Mouse (Mus musculus) cerebellum, adult 11 months (tissue): ENCODE data around the gene Pcsk2.
A peak's percentile ranks its signal among the peaks of the same experiment; 100 is the strongest.

ENCODE experiments used
- DNase-seq: peaks from one replicate; pipeline ENCODE4 v3.0.0; 2022

Pcsk2 gene

GRCm38 (mm10) chr2:143646001-143646400, 100.0 kb downstream of the Pcsk2 start:
- DNase-seq, result peak; percentile 28

GRCm38 (mm10) chr2:143654621-143655020, 108.7 kb downstream of the Pcsk2 start:
- DNase-seq, result no peak

- peak; percentile 24 for DNase-seq
These were observed 111.0 kb downstream of the Pcsk2 start for GRCm38 (mm10) chr2:143656968-143657367.

- no peak for DNase-seq
These were observed 120.8 kb downstream of the Pcsk2 start for GRCm38 (mm10) chr2:143666785-143667184.

GRCm38 (mm10) chr2:143677869-143678268, 131.9 kb downstream of the Pcsk2 start:
- DNase-seq, result no peak

DNA sequence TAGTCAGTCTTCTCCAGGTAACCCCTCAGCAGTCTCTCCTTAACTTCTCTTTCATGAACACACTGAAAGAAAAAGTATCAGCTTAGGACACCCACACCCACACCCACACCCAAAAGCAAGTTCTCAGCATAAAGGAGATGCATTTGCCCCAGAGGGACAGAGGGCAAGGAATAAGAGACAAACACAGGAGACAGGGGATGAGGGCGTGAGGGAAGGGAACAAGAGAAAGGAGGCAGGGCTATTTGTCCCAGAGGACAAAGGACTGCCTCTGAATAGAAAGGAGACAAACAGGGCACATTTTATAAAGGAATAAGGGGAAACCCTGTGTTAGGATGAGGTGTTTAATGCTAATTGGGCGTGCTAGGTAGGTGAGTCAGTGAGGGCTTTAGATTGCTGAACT, 133.6 kb downstream of the Pcsk2 start:
- no peak for DNase-seq

DNA sequence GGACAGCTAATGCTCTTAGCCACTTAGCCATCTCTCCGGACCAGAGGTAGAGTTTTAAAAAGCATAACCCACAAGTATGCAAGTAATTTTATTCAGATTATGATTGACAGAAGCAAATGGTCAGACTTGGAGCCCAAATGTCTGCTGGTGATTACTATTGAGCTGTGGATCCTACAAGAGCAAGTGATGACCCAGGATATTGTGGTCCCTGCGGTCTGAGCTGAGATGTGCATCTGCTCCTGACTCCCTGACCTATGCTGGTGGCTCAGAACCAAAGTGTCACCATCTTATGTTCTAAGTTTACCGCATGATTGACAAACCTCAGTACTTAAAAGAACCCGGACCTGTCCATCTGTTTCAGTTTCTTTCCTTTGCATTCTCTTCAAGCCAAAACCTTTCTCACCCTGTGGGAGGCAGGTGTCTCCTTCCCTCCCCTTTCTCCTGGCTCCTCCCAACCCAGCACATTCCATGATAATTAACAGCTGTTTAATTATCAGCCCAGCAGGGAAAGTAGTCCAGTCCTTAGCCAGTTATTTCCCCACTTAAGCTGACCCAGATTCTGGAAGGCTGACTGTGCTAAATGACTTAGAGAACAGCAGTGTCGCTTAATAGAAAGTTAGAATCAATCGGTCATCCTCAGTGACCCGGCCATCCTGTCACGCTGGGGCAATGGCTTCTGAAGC, 136.1 kb downstream of the Pcsk2 start:
- peak; percentile 31 for DNase-seq

DNA sequence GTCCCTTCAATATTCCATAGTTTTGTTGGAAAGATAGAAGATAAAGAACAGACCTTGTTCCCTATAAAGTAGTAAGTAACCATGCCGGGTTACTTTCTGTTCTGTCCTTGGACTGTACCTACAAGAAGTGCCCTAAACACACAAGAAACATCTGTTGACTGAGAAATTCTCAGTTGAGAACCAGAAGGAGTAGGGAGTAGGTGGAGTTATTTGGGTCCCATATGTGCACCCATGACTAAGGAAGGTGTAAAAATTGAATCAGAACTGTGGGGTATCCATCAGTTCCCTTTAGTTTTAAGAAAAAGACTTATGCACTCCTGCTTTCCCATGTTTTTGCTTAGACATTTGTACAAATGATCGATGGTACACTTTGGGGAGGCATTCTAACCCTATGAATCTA, 137.6 kb downstream of the Pcsk2 start:
- no peak for DNase-seq

- no peak for DNase-seq
These were observed 145.3 kb downstream of the Pcsk2 start for GRCm38 (mm10) chr2:143691244-143691643.

- no peak for DNase-seq
These were observed 150.1 kb downstream of the Pcsk2 start for GRCm38 (mm10) chr2:143696026-143696557.

GRCm38 (mm10) chr2:143696704-143697103, 150.7 kb downstream of the Pcsk2 start:
- no peak for DNase-seq

DNA sequence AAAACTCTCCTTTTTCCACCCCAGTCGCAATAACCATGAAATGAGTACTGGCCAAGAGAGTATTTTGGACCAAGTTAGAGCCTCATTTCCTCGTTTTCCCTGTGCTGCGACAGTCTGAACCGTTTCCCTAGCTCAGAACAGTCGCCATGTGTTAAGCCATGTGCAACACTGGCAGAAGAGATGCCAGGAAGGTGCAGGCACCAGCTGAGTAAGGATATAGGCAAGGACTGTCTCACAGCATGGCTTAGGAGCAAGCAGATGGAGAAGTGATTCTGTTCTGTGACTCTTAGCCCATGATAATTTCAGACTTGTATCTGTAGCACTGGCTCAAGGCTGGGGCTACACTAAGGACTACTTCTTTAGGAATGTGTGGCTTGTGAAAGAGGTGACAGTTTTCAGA, 155.2 kb downstream of the Pcsk2 start:
- peak; percentile 72 for DNase-seq

DNA sequence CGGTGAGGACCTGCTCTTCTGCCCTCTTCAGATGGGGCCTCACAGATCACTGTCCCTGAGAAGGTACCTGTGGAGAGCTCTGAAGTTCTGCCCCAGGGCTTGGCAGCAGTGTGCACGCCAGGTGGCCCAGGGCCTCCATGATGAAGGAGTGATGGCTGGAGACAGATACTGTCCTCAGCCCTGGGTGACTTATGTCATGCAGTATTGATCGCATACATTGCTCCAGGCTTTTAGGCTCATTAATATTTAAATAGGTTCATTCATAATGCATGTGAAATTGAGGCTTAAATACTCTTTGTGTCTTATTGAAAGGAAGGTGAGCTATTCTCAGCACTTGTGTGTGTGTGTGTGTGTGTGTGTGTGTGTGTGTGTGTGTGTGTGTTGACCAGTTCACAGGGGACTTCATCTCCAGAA, 157.0 kb downstream of the Pcsk2 start:
- no peak for DNase-seq

DNA sequence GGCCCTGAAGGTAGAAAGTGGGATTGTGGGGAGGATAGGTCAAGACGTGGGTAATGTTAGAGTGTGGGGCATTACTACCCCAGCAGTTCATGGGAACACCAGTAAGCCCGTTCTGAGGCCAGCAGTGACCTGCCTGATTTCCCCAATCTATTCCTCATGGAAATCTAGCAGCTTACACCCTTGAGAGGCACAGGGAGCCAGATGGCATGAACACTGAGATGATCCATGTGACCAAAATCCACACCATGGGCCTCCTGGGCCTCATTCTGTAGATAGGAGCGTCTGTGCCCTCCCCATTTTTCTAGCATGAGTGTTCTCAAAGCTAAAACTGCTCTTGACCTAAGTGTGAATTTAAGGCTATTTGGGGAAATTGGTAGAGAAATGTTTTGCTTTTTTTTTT, 162.2 kb downstream of the Pcsk2 start:
- DNase-seq, result no peak

- no peak for DNase-seq
These were observed 163.3 kb downstream of the Pcsk2 start for GRCm38 (mm10) chr2:143709249-143709648.

DNA sequence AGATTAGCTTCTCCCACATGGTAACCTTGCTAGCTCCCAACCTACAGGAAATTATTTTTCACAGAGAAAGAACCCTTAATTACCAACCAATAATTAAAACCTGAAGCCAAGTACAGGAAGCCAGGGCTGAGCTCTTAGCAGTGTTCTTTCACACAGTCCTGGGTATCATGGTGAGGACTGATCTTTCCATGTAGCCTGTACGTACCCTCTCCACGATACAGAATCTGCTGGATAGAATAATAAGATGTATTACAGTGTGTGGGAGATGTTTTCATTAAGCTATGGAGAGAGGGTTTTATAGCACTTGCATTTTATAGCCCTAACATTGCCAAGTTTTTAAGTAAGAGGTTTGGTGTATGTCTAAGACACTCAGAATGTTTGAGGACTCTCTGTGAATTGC, 164.0 kb downstream of the Pcsk2 start:
- DNase-seq, result no peak

- peak; percentile 38 for DNase-seq
These were observed 165.9 kb downstream of the Pcsk2 start for GRCm38 (mm10) chr2:143711886-143712285.

- DNase-seq, result no peak
These were observed 166.9 kb downstream of the Pcsk2 start for GRCm38 (mm10) chr2:143712901-143713300.

DNA sequence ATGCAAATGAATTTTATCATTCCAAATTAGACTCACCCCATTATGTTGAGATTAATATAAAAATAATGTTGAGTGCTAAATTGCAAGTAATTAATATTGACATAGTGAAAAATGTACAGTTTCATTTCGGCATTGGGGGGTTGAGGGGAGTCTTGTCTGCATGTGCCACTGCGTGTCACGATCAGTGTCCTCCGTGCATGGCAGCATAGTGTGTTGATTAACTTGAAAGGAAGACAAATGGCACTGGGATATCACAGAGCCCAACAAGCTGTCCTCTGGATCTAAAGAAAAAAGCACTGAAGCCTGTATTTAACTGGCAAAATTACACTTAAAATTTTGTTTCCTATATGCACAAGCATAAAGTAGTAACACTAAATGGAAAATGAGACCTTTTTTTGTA, 167.9 kb downstream of the Pcsk2 start:
- no peak for DNase-seq

DNA sequence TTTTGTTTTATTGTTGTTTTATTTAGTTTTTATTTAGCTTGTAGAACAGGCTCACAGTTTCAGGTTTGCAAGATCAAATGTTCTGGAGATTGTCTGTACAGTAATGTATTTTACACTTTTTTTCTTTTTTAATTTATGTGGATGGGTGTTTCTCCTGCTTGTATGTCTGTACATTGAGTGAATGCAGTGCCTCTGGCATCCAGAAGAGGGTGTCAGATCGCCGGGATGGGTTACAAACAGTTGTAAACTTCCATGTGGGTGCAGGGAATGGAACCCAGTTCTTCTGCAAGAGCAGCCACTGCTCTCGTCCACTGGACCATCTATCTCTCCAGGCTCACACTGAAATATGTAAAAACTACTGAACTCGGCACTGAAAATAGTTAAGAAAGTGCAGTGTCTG, 169.2 kb downstream of the Pcsk2 start:
- no peak for DNase-seq

DNA sequence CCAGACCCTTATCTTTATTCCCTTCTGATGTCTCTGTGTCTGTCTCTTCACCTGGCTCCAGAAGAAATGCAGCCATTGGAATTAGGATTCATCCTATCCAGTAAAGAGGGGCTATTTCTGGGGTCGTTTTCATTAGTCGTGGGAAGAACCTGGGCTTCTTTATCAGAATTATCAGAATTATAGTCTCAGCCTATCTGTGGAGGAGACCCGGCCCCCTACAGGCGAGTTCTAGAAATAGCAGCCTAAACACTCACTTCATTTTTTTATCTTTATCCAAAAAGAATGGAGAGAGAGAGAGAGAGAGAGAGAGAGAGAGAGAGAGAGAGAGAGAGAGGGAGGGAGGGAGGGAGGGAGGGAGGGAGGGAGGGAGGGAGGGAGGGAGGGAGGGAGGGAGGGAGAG, 177.3 kb downstream of the Pcsk2 start:
- no peak for DNase-seq

- DNase-seq, result no peak
These were observed 178.1 kb downstream of the Pcsk2 start for GRCm38 (mm10) chr2:143724101-143724500.

DNA sequence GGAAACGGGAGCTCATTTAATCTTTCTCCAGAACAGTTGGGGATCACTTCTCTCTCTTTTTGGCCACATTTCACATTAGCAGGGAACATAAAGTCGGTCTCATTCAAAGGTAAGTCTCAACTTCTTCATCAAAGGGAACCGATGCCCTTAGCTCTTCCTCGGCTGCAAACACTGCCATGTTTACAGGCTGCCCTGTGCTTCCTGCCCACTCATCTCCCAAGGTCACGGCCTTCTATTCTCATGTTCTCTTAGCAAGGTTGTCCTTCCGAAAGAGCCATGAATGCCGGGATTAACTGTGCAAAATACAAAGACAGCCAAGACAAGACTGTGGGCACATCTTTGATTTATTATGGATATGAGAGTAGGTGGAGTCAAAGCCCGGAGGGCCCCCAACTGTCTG, 178.8 kb downstream of the Pcsk2 start:
- DNase-seq, result no peak

DNA sequence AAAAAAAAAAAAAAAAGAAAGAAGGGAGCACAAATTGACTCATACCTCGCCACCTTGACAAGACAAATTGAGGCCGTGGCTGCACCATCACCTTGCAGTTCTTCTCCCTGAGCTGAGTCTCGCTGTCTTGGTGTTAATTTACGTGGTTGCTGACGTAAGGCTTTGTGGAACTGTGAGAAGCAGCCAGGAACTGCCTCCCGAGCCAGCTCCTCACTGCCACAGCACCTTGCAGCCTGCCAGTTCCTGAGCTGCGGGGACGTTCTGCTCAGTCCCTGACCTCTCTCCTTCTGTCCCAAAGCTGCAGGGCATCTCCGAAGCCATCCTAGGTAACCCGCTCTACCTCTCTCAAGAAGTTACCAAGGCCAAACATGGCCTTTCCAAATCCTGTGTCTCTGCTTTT, 186.5 kb downstream of the Pcsk2 start:
- DNase-seq, result peak; percentile 59

- no peak for DNase-seq
These were observed 189.5 kb downstream of the Pcsk2 start for GRCm38 (mm10) chr2:143735442-143735841.
